In the genomic region with DNA sequence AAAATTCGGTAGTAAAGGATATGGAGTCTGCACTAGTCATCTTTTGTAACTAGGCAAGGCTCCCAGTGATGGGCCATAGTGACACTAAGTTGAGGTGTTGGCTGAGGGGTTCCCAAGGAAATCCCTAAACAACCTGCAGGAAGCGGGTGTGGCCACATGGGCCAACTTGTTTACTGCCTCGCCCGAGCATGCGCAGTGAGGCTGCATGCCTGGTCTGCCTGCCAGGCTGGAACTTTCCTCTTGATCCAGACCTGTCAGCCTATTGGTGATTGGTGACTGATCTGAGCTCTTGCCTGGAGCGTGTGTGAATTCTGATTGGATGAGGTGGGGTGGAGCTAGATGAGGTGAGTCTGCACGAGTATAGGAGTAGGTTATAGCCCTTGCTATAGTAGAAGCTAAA, we compare ENCODE assay signal across 21 mouse cellular contexts.
DNase-seq lines count a peak whose midpoint lies in the region; ATAC-seq and TF ChIP-seq lines count a peak whose summit lies in the region.
"Had no signal": no experiment of that assay in that cellular context is flagged by ENCODE, and none has a peak within 500 bp of the region (broad histone marks: within the 10 kb centered on the region; RNA-seq: fewer than 3 reads in every experiment).

No protein-coding gene starts in this region.

- H3K27ac ChIP-seq in lung, postnatal 0 days (ENCODE audit: low read length), result no peak overlapping the region
- no peak overlapping the region for H3K27ac ChIP-seq in heart, embryonic 12.5 days (ENCODE audit: poor library complexity, severe bottlenecking)
- H3K27ac ChIP-seq: embryonic facial prominence, embryonic 10.5 days; forebrain, embryonic 13.5 days; hindbrain, embryonic 10.5 days; hindbrain, embryonic 14.5 days; intestine, embryonic 15.5 days had no signal

- no peaks in the 10 kb centered on the region for H3K9me3 ChIP-seq in lung, postnatal 0 days (ENCODE audit: low read length)
- H3K9me3 ChIP-seq in heart, embryonic 12.5 days (replicated peaks), result no peaks in the 10 kb centered on the region
- H3K9me3 ChIP-seq: embryonic facial prominence, embryonic 10.5 days; forebrain, embryonic 13.5 days; hindbrain, embryonic 10.5 days; intestine, embryonic 15.5 days had no signal

- H3K9ac ChIP-seq in lung, postnatal 0 days (replicated peaks; ENCODE audit: low read depth), result no peak overlapping the region
- no peak overlapping the region for H3K9ac ChIP-seq in heart, embryonic 12.5 days
- H3K9ac ChIP-seq: forebrain, embryonic 13.5 days; forebrain, postnatal 0 days; hindbrain, embryonic 14.5 days; intestine, embryonic 15.5 days had no signal

- H3K4me3 ChIP-seq in lung, postnatal 0 days (ENCODE audit: low read depth, low read length), result no peak overlapping the region
- no peak overlapping the region for H3K4me3 ChIP-seq in heart, embryonic 12.5 days
- H3K4me3 ChIP-seq: embryonic facial prominence, embryonic 10.5 days; forebrain, embryonic 13.5 days; hindbrain, embryonic 10.5 days; intestine, embryonic 15.5 days had no signal

- no peaks in the 10 kb centered on the region for H3K4me1 ChIP-seq in lung, postnatal 0 days (ENCODE audit: insufficient read depth, low read depth, low read length)
- no peaks in the 10 kb centered on the region for H3K4me1 ChIP-seq in heart, embryonic 12.5 days (replicated peaks)
- H3K4me1 ChIP-seq: embryonic facial prominence, embryonic 10.5 days; forebrain, embryonic 13.5 days; hindbrain, embryonic 10.5 days; intestine, embryonic 15.5 days had no signal

- TF ChIP-seq EP300 in lung, postnatal 0 days (IDR thresholded peaks at IDR 0.05), result no peak

- H3K4me2 ChIP-seq in lung, postnatal 0 days (replicated peaks; ENCODE audit: low read depth, low read length), result no peak overlapping the region
- H3K4me2 ChIP-seq in heart, embryonic 12.5 days, result no peak overlapping the region
- H3K4me2 ChIP-seq: forebrain, embryonic 13.5 days; hindbrain, embryonic 14.5 days; intestine, embryonic 15.5 days had no signal

- no peaks in the 10 kb centered on the region for H3K36me3 ChIP-seq in lung, postnatal 0 days (ENCODE audit: insufficient read depth, low read length)
- no peaks in the 10 kb centered on the region for H3K36me3 ChIP-seq in heart, embryonic 12.5 days
- H3K36me3 ChIP-seq: embryonic facial prominence, embryonic 10.5 days; hindbrain, embryonic 10.5 days; intestine, embryonic 15.5 days had no signal

- DNase-seq in lung, adult 18-20 months, result peak; percentile 6 to 43
- DNase-seq in lung, postnatal 0 days (ENCODE audit: low spot score), result no peak
- peak; percentile 51 for DNase-seq in ZHBTc4 (ENCODE audit: low read depth, low spot score)
- peak; percentile 14 for DNase-seq in lung, postnatal 25 days (ENCODE audit: low spot score)
- no peak for DNase-seq in ovary, adult 18-20 months (ENCODE audit: low spot score)
- no peak for DNase-seq in MN1 (ENCODE audit: low spot score)
- DNase-seq: adrenal gland, postnatal 25 days; B cell, adult 2 months; cerebellum, adult 18-20 months; cerebellum, adult 9-11 months; forebrain, postnatal 0 days; gastrocnemius, postnatal 14 days; heart, postnatal 10 days had no signal

- H3K27me3 ChIP-seq in lung, postnatal 0 days (replicated peaks; ENCODE audit: insufficient read depth, low read length), result no peaks in the 10 kb centered on the region
- no peaks in the 10 kb centered on the region for H3K27me3 ChIP-seq in heart, embryonic 12.5 days (replicated peaks)
- H3K27me3 ChIP-seq: forebrain, embryonic 13.5 days; intestine, embryonic 15.5 days had no signal

- TF ChIP-seq CTCF in lung, postnatal 0 days (IDR thresholded peaks at IDR 0.05), result no peak

- WGBS in lung, postnatal 0 days, result 59% methylated on average over 7 of the region's 7 CpGs
- WGBS in heart, embryonic 12.5 days, result 68% methylated on average over 7 of the region's 7 CpGs

- ATAC-seq in lung, postnatal 0 days, result no peak
- no peak for ATAC-seq in heart, embryonic 12.5 days (ENCODE audit: insufficient number of reproducible peaks, low FRiP score)
- ATAC-seq: activated CD4-positive, CD25-positive, alpha-beta regulatory T cell, adult 4 months; CD4-positive, CD25-positive, alpha-beta regulatory T cell, adult 4 months; forebrain, embryonic 13.5 days; forebrain, postnatal 0 days; intestine, embryonic 15.5 days had no signal

Comparison
In these comparisons a context has a peak if more than half of its experiments do, and no peak if none do; other contexts are left out.
1. DNase-seq: peak in lung, adult 18-20 months (2 of 2), ZHBTc4 (single experiment) and lung, postnatal 25 days (single experiment); none in lung, postnatal 0 days (single experiment), ovary, adult 18-20 months (single experiment) and MN1 (single experiment).